Mouse (Mus musculus): Measurements from ENCODE around the gene Urah. TPM values are rescaled to one million over a fixed set of nuclear protein-coding genes. Genes with fewer than 3 reads are reported as not detected.

Gene Urah
- 52.2 and 55.3 TPM in 2 replicates for polyA plus RNA-seq (2015; fragmentation: Nextera tagmentation; extraction: Ambion mirVana)

- Histone ChIP-seq H3K9me3 (ENCODE audit: control insufficient read depth) (no peaks in the 10 kb centered on the region), H3K4me3 (ENCODE audit: low read depth, low read length) (peak within 1 kb of the TSS; percentile 13; the same call in 1 of the 2 replicates), H3K4me1 (replicated peaks; ENCODE audit: control insufficient read depth, insufficient read depth, low read length) (0 out of 2 replicates have a peak, but pooled peaks cover 3% of the 10 kb centered on the region), H3K27ac (ENCODE audit: low read depth, low read length) (peak within 1 kb of the TSS; percentile 41; the same call in 1 of the 2 replicates), H3K27me3 (replicated peaks; ENCODE audit: control insufficient read depth, insufficient read depth, low read length) (no peaks in the 10 kb centered on the region), H3K36me3 (ENCODE audit: control insufficient read depth, insufficient read depth) (no peaks in the 10 kb centered on the region), H3K9ac (ENCODE audit: low read depth, low read length) (no peak within 1 kb of the TSS), H3K4me2 (replicated peaks; ENCODE audit: low read depth) (peak within 1 kb of the TSS; percentile 51)
- TF ChIP-seq CTCF (IDR thresholded peaks at IDR 0.05; ENCODE audit: low read depth) = no peak
- peak; percentile 81 for ATAC-seq
- 28% methylated on average over 20 of the region's 20 CpGs for WGBS
These were observed at the start of gene Urah for GRCm38 (mm10) chr7:140834968-140835757. Gene Urah, plus strand, starts transcription at chr7:140835018.

GRCm38 (mm10) chr7:140787406-140788052 is 47.3 kb upstream of the Urah start, which contains the start of gene Syce1:
Gene Syce1, minus strand, starts transcription at chr7:140787852.
- TF ChIP-seq CTCF (IDR thresholded peaks at IDR 0.05; ENCODE audit: low read depth) = no peak
- Histone ChIP-seq H3K4me3 (ENCODE audit: low read depth, low read length) (no peak within 1 kb of the TSS), H3K9ac (ENCODE audit: low read depth, low read length) (no peak within 1 kb of the TSS), H3K4me2 (replicated peaks; ENCODE audit: low read depth) (no peak within 1 kb of the TSS), H3K9me3 (ENCODE audit: control insufficient read depth) (no peaks in the 10 kb centered on the region), H3K4me1 (replicated peaks; ENCODE audit: control insufficient read depth, insufficient read depth, low read length) (no peaks in the 10 kb centered on the region), H3K27ac (ENCODE audit: low read depth, low read length) (no peak within 1 kb of the TSS), H3K36me3 (ENCODE audit: control insufficient read depth, insufficient read depth) (no peaks in the 10 kb centered on the region), H3K27me3 (replicated peaks; ENCODE audit: control insufficient read depth, insufficient read depth, low read length) (no peaks in the 10 kb centered on the region)
- no peak for ATAC-seq
- WGBS = 77% methylated on average over 33 of the region's 33 CpGs

- no peak for ATAC-seq
- TF ChIP-seq CTCF (IDR thresholded peaks at IDR 0.05; ENCODE audit: low read depth) = no peak
- no peaks in the 10 kb centered on the region for H3K36me3 ChIP-seq (ENCODE audit: control insufficient read depth, insufficient read depth)
- no peaks in the 10 kb centered on the region for H3K27me3 ChIP-seq (replicated peaks; ENCODE audit: control insufficient read depth, insufficient read depth, low read length)
- no peaks in the 10 kb centered on the region for H3K9me3 ChIP-seq (ENCODE audit: control insufficient read depth)
- 85% methylated on average over 7 of the region's 7 CpGs for WGBS
- no peaks in the 10 kb centered on the region for H3K4me1 ChIP-seq (replicated peaks; ENCODE audit: control insufficient read depth, insufficient read depth, low read length)
- no peak overlapping the region for H3K9ac ChIP-seq (ENCODE audit: low read depth, low read length)
- H3K4me2 ChIP-seq (replicated peaks; ENCODE audit: low read depth) = no peak overlapping the region
- no peak overlapping the region for H3K4me3 ChIP-seq (ENCODE audit: low read depth, low read length)
- H3K27ac ChIP-seq (ENCODE audit: low read depth, low read length) = no peak overlapping the region
These were observed 46.8 kb upstream of the Urah start for GRCm38 (mm10) chr7:140788053-140788435.

- WGBS = 47% methylated on average over 4 of the region's 4 CpGs
- no peaks in the 10 kb centered on the region for H3K4me1 ChIP-seq (replicated peaks; ENCODE audit: control insufficient read depth, insufficient read depth, low read length)
- no peak overlapping the region for H3K4me3 ChIP-seq (ENCODE audit: low read depth, low read length)
- no peaks in the 10 kb centered on the region for H3K36me3 ChIP-seq (ENCODE audit: control insufficient read depth, insufficient read depth)
- H3K27me3 ChIP-seq (replicated peaks; ENCODE audit: control insufficient read depth, insufficient read depth, low read length) = no peaks in the 10 kb centered on the region
- H3K4me2 ChIP-seq (replicated peaks; ENCODE audit: low read depth) = no peak overlapping the region
- no peak for ATAC-seq
- no peak for TF ChIP-seq CTCF (IDR thresholded peaks at IDR 0.05; ENCODE audit: low read depth)
- no peak overlapping the region for H3K27ac ChIP-seq (ENCODE audit: low read depth, low read length)
- H3K9me3 ChIP-seq (ENCODE audit: control insufficient read depth) = no peaks in the 10 kb centered on the region
- H3K9ac ChIP-seq (ENCODE audit: low read depth, low read length) = no peak overlapping the region
These were observed 41.3 kb upstream of the Urah start for GRCm38 (mm10) chr7:140793541-140793940.

- Histone ChIP-seq H3K36me3 (ENCODE audit: control insufficient read depth, insufficient read depth) (no peaks in the 10 kb centered on the region), H3K27me3 (replicated peaks; ENCODE audit: control insufficient read depth, insufficient read depth, low read length) (no peaks in the 10 kb centered on the region), H3K27ac (ENCODE audit: low read depth, low read length) (no peak overlapping the region), H3K4me3 (ENCODE audit: low read depth, low read length) (no peak overlapping the region), H3K9me3 (ENCODE audit: control insufficient read depth) (no peaks in the 10 kb centered on the region), H3K4me2 (replicated peaks; ENCODE audit: low read depth) (no peak overlapping the region), H3K9ac (ENCODE audit: low read depth, low read length) (no peak overlapping the region), H3K4me1 (replicated peaks; ENCODE audit: control insufficient read depth, insufficient read depth, low read length) (no peaks in the 10 kb centered on the region)
- ATAC-seq = no peak
- WGBS = 78% methylated on average over 3 of the region's 3 CpGs
- peak; percentile 43 for TF ChIP-seq CTCF (IDR thresholded peaks at IDR 0.05; ENCODE audit: low read depth)
These were observed 37.2 kb upstream of the Urah start for GRCm38 (mm10) chr7:140797619-140798018.

GRCm38 (mm10) chr7:140798212-140798611 is 36.6 kb upstream of the Urah start:
- H3K27me3 ChIP-seq (replicated peaks; ENCODE audit: control insufficient read depth, insufficient read depth, low read length) = no peaks in the 10 kb centered on the region
- ATAC-seq = no peak
- H3K4me1 ChIP-seq (replicated peaks; ENCODE audit: control insufficient read depth, insufficient read depth, low read length) = no peaks in the 10 kb centered on the region
- H3K9ac ChIP-seq (ENCODE audit: low read depth, low read length) = no peak overlapping the region
- TF ChIP-seq CTCF (IDR thresholded peaks at IDR 0.05; ENCODE audit: low read depth) = no peak
- H3K4me2 ChIP-seq (replicated peaks; ENCODE audit: low read depth) = no peak overlapping the region
- H3K4me3 ChIP-seq (ENCODE audit: low read depth, low read length) = no peak overlapping the region
- WGBS = 64% methylated on average over 2 of the region's 2 CpGs
- no peaks in the 10 kb centered on the region for H3K36me3 ChIP-seq (ENCODE audit: control insufficient read depth, insufficient read depth)
- no peaks in the 10 kb centered on the region for H3K9me3 ChIP-seq (ENCODE audit: control insufficient read depth)
- no peak overlapping the region for H3K27ac ChIP-seq (ENCODE audit: low read depth, low read length)

Measured in intestine, postnatal 0 days (tissue).